Mouse (Mus musculus) midbrain, embryonic 13.5 days (tissue): Measurements from ENCODE around the gene Col4a1. TPM values are rescaled to one million over a fixed set of nuclear protein-coding genes. Genes with fewer than 3 reads are reported as not detected.
A peak's percentile ranks its signal among the peaks of the same experiment; 100 is the strongest.

ENCODE experiments used
- ATAC-seq: fragments of 200-750 bp; cut with Nextera tagmentation; 2 replicates; pipeline ENCODE4 v1.8.0; 2017; ENCODE audit warnings: mild to moderate bottlenecking, moderate TSS enrichment, moderate library complexity
- H3K27ac ChIP-seq: fragments of 300-500 bp; sonication (generic); 2 replicates; pipeline ENCODE4 v1.5.1; 2015; ENCODE audit warnings: inconsistent platforms, mild to moderate bottlenecking, moderate library complexity
- H3K27me3 ChIP-seq: fragments of 300-500 bp; sonication (generic); 2 replicates; pipeline ENCODE4 v1.6.1; 2015; ENCODE audit warnings: mild to moderate bottlenecking, inconsistent platforms
- H3K36me3 ChIP-seq: fragments of 300-500 bp; sonication (generic); 2 replicates; pipeline ENCODE4 v1.6.1; 2015; ENCODE audit warnings: mild to moderate bottlenecking, inconsistent platforms
- H3K4me1 ChIP-seq: fragments of 300-500 bp; sonication (generic); replicated peaks from 2 replicates; pipeline ENCODE4 v1.6.1; 2015; ENCODE audit warnings: inconsistent platforms
- H3K4me2 ChIP-seq: fragments of 300-500 bp; sonication (generic); replicated peaks from 2 replicates; pipeline ENCODE4 v1.6.1; 2015; ENCODE audit warnings: moderate library complexity, mild to moderate bottlenecking, inconsistent platforms
- H3K4me3 ChIP-seq: fragments of 300-500 bp; sonication (generic); replicated peaks from 2 replicates; pipeline ENCODE4 v1.5.1; 2015; ENCODE audit warnings: mild to moderate bottlenecking, inconsistent platforms
- H3K9ac ChIP-seq: fragments of 300-500 bp; sonication (generic); replicated peaks from 2 replicates; pipeline ENCODE4 v1.6.1; 2015; ENCODE audit warnings: mild to moderate bottlenecking, inconsistent platforms
- H3K9me3 ChIP-seq: fragments of 300-500 bp; sonication (generic); 2 replicates; pipeline ENCODE4 v1.6.1; 2016; ENCODE audit warnings: mild to moderate bottlenecking, inconsistent platforms
- WGBS: fragments of 180-500 bp; shearing (Covaris S2); methylation state at CpG from one replicate; pipeline ENCODE4 v1.1.7; 2015; 5-methylcytosine and 5-hydroxymethylcytosine counted together
- polyA plus RNA-seq: library from polyadenylated mRNA; unstranded; fragments of >200 nt; fragmentation: Nextera tagmentation; extraction: Ambion mirVana; gene quantifications from 2 replicates; pipeline ENCODE4 v1.2.1, GENCODE M21; 2015

Gene Col4a1
- 61.4 and 83.4 TPM in 2 replicates for polyA plus RNA-seq

DNA sequence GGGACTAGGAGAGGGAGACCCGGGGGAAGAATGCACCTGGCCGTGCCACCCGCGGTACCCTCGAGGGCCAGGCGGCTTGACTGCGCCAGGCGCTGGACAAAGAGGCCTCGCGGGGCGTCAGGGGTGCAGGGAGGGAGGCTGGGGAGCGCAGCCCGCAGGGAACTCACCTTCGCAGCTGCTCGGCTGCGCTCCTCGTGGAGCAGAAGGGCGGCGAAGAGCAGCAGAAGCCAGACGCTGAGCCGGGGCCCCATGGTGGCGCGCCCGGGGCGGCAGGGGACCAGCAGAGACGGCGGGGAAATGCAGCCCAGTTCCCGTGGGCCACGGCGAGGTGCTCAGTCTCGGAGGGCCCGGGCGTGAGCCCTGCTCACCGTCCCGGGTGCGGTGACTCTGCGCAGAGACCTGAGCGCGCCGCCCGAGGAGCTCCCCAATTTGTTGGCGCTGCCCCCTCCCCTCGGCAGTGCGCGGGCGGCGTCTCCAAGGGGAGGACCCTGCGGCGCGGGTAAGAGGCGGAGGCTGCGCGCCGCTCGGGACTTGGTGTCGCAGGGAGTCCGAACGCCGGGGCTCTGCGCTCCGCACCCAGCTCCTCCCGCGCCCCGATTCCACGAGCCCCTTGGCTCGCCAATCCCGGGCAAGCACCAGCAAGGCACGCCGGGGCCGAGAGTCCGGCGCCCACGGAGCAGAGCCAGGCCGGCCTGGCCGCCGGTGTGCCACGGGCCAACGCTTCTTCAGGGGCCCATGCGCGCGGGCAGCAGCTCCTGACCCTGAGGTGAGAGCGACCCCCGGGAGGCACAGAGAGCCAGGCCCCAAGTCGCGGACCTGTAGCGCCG lies at the start of gene Col4a1, which contains the start of gene Col4a2:
Gene Col4a1, minus strand, starts transcription at position 478 of the 827 bp plus-strand sequence.
Gene Col4a2, plus strand, starts transcription at position 457 of the 827 bp plus-strand sequence.
- peak within 1 kb of the TSS; percentile 88 for H3K4me2 ChIP-seq
- no peak within 1 kb of the TSS for H3K27ac ChIP-seq
- ATAC-seq, result peak; percentile 60
- no peaks in the 10 kb centered on the region for H3K36me3 ChIP-seq
- 0% methylated on average over 86 of the region's 87 CpGs for WGBS
- H3K9ac ChIP-seq, result peak within 1 kb of the TSS; percentile 70
- peaks cover 91% of the 10 kb centered on the region for H3K27me3 ChIP-seq
- no peaks in the 10 kb centered on the region for H3K9me3 ChIP-seq
- peaks cover 34% of the 10 kb centered on the region for H3K4me1 ChIP-seq
- H3K4me3 ChIP-seq, result peak within 1 kb of the TSS; percentile 54

DNA sequence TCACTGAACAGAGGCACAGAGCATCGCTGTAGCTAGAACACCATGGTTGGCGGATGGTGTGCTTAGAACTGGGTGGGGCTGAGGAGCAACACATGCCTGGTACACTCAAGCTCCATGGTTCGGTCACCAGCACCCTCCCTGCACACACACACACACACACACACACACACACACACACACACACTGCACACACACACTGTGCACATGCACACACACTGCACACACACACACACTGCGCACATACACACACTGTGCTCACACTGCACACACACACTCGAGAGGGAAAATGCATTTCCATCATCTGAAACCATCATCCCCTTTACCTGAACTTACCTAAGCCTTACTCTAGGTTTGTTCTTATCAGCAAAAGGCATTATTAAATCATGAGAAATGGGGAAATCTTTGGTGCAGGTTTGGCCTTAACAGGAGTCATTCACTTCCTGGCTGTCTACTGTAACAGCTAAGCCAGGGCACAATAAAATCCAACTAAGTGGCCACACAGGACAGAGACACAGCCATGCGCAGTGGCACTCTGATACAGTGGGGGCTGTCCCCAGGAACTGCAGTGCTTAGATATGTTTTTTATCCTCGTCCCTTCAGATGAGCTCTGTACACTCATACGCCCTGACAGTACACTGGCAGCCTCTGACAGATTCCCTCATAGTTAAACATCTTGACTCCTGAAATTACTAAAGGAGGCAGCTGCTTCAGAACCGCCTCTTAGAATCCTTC lies 49.1 kb upstream of the Col4a1 start:
- Histone ChIP-seq H3K9me3 (no peaks in the 10 kb centered on the region), H3K4me3 (no peak overlapping the region), H3K27ac (peak overlapping the region; percentile 52; the same call in 1 of the 2 replicates), H3K9ac (no peak overlapping the region), H3K36me3 (no peaks in the 10 kb centered on the region), H3K27me3 (no peaks in the 10 kb centered on the region), H3K4me1 (peaks cover 31% of the 10 kb centered on the region), H3K4me2 (no peak overlapping the region)
- peak; percentile 54 for ATAC-seq
- WGBS, result 63% methylated on average over 9 of the region's 9 CpGs

DNA sequence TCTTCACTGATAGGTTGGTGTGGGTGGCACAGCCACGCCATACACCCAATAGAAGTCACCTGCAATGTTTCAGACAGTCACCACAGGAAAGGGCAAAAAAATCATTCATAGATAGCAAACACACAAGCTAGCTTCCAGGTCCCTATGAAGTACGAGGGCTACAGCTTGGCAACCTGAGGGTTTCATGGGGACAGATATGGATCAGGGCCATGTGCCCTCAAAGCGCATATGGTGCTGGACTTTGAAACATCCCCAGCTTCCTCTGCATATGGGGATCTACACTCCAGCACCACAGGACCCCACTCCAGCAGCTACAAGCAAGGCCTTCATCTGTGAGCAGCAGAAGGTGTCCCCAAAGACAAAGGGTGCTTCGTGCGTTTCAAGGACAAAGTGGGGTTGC lies 47.2 kb upstream of the Col4a1 start:
- Histone ChIP-seq H3K36me3 (no peaks in the 10 kb centered on the region), H3K27ac (no peak overlapping the region), H3K9me3 (no peaks in the 10 kb centered on the region), H3K9ac (no peak overlapping the region), H3K27me3 (no peaks in the 10 kb centered on the region), H3K4me2 (no peak overlapping the region), H3K4me1 (peaks cover 31% of the 10 kb centered on the region), H3K4me3 (no peak overlapping the region)
- no peak for ATAC-seq
- 89% methylated on average over 5 of the region's 5 CpGs for WGBS

DNA sequence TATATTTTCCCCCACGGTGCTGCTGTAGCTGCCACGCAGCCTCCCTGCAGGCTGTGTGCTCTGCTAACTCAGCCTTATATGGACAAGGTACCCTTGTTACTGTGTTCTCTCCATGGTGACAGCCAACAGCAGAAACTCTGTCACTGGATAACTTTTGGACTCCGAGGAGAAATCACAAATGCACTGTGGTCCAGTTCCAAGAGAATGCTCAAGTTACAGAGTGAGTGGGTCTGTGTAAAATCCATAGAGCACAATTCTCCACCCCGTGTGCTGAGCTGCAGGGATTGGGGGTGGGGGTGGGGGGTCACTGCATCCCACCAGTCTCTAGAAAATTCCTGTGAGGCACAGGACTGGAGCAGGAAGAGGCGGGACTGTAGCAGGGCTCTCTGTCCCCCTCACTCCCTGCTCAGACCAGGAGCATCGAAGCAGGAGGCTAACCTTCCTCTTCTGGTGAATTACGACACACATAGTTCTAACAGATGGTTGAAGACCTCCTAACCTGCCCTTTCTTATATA lies 45.4 kb upstream of the Col4a1 start:
- no peak overlapping the region for H3K9ac ChIP-seq
- H3K9me3 ChIP-seq, result no peaks in the 10 kb centered on the region
- no peak overlapping the region for H3K4me2 ChIP-seq
- H3K27ac ChIP-seq, result no peak overlapping the region
- H3K36me3 ChIP-seq, result no peaks in the 10 kb centered on the region
- no peak for ATAC-seq
- peaks cover 20% of the 10 kb centered on the region for H3K4me1 ChIP-seq
- no peaks in the 10 kb centered on the region for H3K27me3 ChIP-seq
- WGBS, result 72% methylated on average over 7 of the region's 7 CpGs
- H3K4me3 ChIP-seq, result no peak overlapping the region

DNA sequence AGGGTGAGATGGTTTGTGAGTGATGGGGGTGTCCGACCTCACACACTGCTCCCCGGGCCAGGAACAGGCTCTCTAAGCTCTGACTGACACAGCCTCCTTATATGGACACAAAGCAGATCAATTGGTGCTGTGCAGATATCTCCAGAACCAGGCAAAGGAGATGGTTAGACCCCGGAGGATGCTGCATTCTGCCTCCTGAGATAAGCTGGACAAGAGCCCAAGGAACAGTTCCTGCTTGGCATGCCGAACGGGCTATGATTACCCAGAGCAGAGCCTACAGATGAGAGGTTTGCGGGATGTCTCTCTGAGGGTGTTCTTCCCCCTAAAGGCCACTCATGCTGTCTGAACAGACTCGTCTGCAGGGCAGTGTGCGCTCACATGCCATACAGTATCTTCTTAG lies 44.1 kb upstream of the Col4a1 start:
- Histone ChIP-seq H3K9ac (no peak overlapping the region), H3K36me3 (no peaks in the 10 kb centered on the region), H3K4me3 (no peak overlapping the region), H3K27ac (no peak overlapping the region), H3K4me2 (no peak overlapping the region), H3K27me3 (no peaks in the 10 kb centered on the region), H3K4me1 (peaks cover 8% of the 10 kb centered on the region), H3K9me3 (no peaks in the 10 kb centered on the region)
- ATAC-seq, result no peak
- WGBS, result 84% methylated on average over 8 of the region's 8 CpGs

DNA sequence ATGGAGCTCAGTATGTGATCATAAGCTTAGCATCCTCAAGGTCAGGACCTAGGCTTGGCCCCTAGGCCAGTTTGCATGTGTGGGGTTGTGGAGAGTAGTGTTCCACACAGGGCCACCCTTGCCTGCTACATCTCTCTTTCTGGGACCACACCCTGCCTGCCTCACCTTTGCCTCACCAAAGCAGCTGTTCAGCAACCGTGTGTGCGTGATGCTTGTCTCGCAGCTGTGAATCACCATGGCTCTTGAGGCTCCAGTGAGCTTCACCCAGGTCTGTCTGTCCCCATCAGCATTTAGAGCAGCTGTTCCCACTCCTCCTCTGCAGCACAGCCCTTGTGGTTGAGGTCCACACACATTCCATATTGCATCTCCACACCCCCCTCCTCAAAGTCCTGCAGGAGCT lies 43.3 kb upstream of the Col4a1 start:
- Histone ChIP-seq H3K4me1 (0 out of 2 replicates have a peak, but pooled peaks cover 4% of the 10 kb centered on the region), H3K27me3 (no peaks in the 10 kb centered on the region), H3K27ac (no peak overlapping the region), H3K4me2 (no peak overlapping the region), H3K4me3 (no peak overlapping the region), H3K9ac (no peak overlapping the region), H3K36me3 (no peaks in the 10 kb centered on the region), H3K9me3 (no peaks in the 10 kb centered on the region)
- WGBS, result 98% methylated on average over 3 of the region's 3 CpGs
- no peak for ATAC-seq

DNA sequence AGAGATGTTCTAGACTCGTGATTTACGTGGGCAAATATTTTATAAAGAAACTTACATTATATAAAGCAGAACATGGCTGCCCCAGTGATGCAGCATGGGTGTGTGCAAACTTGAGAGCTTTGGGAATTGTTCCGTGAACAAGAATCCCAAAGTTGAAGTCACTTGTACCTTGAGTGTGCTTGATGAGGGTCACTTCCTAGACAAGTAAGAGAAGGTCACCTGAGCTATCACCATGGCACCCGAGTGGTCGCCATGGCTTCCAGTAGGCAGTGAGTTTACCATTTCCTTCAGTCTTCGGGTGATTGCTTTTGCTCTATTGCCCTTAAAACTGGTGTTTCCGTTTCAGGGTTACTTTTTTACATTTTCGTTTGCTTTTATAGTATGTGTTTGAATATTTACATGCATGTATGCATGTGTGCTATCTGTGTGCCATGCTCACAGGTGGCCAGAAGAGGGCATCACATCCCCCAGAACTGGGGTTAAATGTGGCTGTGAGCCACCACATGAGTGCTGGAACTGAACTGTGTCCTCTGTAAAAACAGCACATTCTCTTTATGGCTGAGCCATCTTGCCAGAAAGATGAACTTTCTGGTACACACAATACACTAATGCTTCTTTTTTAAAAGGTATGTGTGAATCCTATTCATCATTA lies 42.3 kb upstream of the Col4a1 start:
- H3K27me3 ChIP-seq, result no peaks in the 10 kb centered on the region
- 0 out of 2 replicates have a peak, but pooled peaks cover 4% of the 10 kb centered on the region for H3K4me1 ChIP-seq
- no peak overlapping the region for H3K27ac ChIP-seq
- no peak for ATAC-seq
- H3K4me2 ChIP-seq, result no peak overlapping the region
- no peaks in the 10 kb centered on the region for H3K36me3 ChIP-seq
- 92% methylated on average over 8 of the region's 8 CpGs for WGBS
- no peak overlapping the region for H3K4me3 ChIP-seq
- no peak overlapping the region for H3K9ac ChIP-seq
- no peaks in the 10 kb centered on the region for H3K9me3 ChIP-seq

DNA sequence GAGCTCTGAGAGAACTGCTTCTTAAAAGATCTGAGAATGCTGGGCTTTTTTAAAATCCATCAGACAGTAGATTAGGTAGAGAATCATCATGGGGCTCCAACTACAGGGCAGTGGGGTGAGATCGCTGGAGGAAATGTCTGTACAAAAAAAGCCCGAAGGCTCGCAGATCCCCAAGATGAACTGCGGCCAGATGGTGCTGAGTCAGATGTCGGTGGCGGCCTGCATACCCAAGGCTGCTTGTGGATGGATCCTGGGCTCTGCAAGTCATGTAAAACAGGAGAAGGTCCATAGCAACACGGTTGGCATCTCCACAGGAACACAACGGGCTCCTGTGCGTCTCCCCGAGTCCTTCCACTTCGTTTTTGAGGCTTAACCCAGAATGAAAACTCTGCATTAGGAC lies 39.9 kb upstream of the Col4a1 start:
- no peaks in the 10 kb centered on the region for H3K36me3 ChIP-seq
- H3K4me3 ChIP-seq, result no peak overlapping the region
- H3K27ac ChIP-seq, result no peak overlapping the region
- no peak for ATAC-seq
- no peak overlapping the region for H3K9ac ChIP-seq
- H3K4me2 ChIP-seq, result no peak overlapping the region
- 81% methylated on average over 11 of the region's 11 CpGs for WGBS
- H3K4me1 ChIP-seq, result 0 out of 2 replicates have a peak, but pooled peaks cover under 1% of the 10 kb centered on the region
- H3K27me3 ChIP-seq, result no peaks in the 10 kb centered on the region
- H3K9me3 ChIP-seq, result no peaks in the 10 kb centered on the region

DNA sequence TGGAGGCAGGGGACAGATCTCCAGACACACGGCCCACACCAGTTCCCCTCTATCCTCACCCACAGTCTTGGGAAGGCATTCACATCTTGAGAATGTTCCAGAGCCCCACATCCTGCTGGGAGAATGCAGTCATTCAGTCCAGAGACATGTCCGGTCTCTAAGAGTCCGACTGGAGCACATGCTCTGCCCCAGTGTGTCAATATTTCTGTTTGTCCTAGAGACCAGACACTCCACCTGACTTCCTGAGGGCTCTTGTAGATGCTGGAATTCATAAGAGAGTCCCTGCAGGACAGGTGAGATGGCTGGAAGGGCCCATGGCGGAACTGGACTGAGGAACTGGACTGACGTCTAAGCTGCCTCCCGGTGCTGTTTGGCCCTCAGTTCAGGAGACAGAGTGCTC lies 38.7 kb upstream of the Col4a1 start:
- Histone ChIP-seq H3K9ac (no peak overlapping the region), H3K36me3 (no peaks in the 10 kb centered on the region), H3K27ac (no peak overlapping the region), H3K9me3 (no peaks in the 10 kb centered on the region), H3K4me2 (no peak overlapping the region), H3K4me1 (no peaks in the 10 kb centered on the region), H3K4me3 (no peak overlapping the region), H3K27me3 (no peaks in the 10 kb centered on the region)
- no peak for ATAC-seq
- 97% methylated on average over 6 of the region's 6 CpGs for WGBS

DNA sequence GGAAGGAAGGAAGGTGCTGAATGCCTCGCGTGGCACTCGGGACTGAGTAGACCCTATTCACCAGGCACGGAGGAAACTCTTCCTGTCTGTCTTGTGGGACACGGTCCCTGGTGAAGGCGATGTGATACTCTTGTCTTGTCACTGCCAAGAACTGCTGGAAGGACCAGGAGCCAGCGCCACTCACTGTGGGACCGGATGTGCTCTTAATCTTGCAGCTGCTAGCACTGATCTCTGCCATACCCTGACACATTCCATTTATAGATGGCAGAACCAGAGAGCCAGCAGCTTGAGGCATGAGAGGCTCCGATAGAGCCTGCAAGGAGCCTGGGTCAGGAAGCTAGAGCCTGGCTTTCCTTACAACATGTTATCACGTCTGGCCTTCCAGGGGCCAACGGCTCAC lies 36.0 kb upstream of the Col4a1 start:
- Histone ChIP-seq H3K4me2 (no peak overlapping the region), H3K4me1 (no peaks in the 10 kb centered on the region), H3K27ac (no peak overlapping the region), H3K9me3 (no peaks in the 10 kb centered on the region), H3K9ac (no peak overlapping the region), H3K36me3 (no peaks in the 10 kb centered on the region), H3K27me3 (no peaks in the 10 kb centered on the region), H3K4me3 (no peak overlapping the region)
- ATAC-seq, result no peak
- WGBS, result 90% methylated on average over 11 of the region's 11 CpGs

DNA sequence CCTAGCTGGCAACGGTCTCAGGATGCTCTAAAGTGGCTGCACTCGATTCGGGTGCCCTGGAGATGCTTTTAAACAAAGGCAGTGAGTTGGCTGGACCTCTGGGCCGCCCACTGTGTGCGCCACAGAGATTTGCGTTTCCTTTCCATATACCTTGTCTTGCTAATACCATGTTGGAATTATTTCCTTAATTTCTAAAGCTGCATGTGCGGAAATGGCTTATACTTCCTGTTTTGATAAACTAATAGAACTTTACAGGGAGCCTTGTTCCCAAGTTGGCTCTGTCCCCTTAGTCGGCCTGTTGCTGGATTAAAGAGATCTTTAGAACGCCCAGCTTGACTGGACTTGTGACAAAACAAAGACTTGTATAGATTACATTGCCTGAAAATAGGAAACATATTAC lies 35.1 kb upstream of the Col4a1 start:
- 88% methylated on average over 9 of the region's 9 CpGs for WGBS
- ATAC-seq, result no peak
- no peak overlapping the region for H3K27ac ChIP-seq
- no peaks in the 10 kb centered on the region for H3K36me3 ChIP-seq
- H3K4me2 ChIP-seq, result no peak overlapping the region
- no peaks in the 10 kb centered on the region for H3K27me3 ChIP-seq
- H3K4me1 ChIP-seq, result no peaks in the 10 kb centered on the region
- no peak overlapping the region for H3K9ac ChIP-seq
- no peaks in the 10 kb centered on the region for H3K9me3 ChIP-seq
- no peak overlapping the region for H3K4me3 ChIP-seq

DNA sequence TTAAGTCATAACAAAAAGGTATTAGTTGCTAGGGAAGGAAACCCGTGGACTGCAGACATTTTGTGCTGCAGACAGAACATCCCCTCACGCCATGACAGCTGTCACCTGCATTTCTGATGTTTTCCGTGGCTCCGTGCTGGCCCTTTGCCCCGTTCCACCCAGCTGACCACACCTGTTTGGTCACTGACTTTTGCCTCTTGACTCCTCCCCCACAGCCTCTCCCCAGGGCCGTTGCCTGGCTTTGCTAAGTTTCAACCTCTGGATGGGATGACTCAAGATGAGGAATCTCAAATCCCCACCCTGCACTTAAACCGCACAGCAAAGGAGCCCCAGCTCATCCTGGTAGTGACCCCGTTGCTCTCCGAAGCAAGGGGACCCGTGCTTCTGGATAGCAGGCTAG lies 33.6 kb upstream of the Col4a1 start:
- Histone ChIP-seq H3K4me1 (no peaks in the 10 kb centered on the region), H3K27ac (no peak overlapping the region), H3K4me3 (no peak overlapping the region), H3K27me3 (no peaks in the 10 kb centered on the region), H3K4me2 (no peak overlapping the region), H3K36me3 (no peaks in the 10 kb centered on the region), H3K9ac (no peak overlapping the region), H3K9me3 (no peaks in the 10 kb centered on the region)
- 88% methylated on average over 10 of the region's 10 CpGs for WGBS
- ATAC-seq, result no peak
